Mouse (Mus musculus) ES-E14 (cell line): Measurements from ENCODE around the gene Ccdc105.

Experiments
- HCFC1 ChIP-seq: IDR thresholded peaks from 2 replicates; pipeline ENCODE4 v1.6.1; 2012; ENCODE audit warnings: low read length, inconsistent platforms, borderline replicate concordance; ENCODE audit not compliant: insufficient read depth
- ZNF384 ChIP-seq: IDR thresholded peaks from 2 replicates; pipeline ENCODE4 v1.6.1; 2012; ENCODE audit warnings: low read depth, low read length, inconsistent platforms

GRCm38 (mm10) chr10:78745453-78746232, 7.2 kb downstream of the Ccdc105 start:
- TF ChIP-seq HCFC1, result no peak
- no peak for TF ChIP-seq ZNF384
